Mouse (Mus musculus): ENCODE measurements around the gene Map1a. TPM values are rescaled to one million over a fixed set of nuclear protein-coding genes. Genes with fewer than 3 reads are reported as not detected.

The Map1a gene
- polyA plus RNA-seq, 1 experiment: 1.3 TPM

DNA sequence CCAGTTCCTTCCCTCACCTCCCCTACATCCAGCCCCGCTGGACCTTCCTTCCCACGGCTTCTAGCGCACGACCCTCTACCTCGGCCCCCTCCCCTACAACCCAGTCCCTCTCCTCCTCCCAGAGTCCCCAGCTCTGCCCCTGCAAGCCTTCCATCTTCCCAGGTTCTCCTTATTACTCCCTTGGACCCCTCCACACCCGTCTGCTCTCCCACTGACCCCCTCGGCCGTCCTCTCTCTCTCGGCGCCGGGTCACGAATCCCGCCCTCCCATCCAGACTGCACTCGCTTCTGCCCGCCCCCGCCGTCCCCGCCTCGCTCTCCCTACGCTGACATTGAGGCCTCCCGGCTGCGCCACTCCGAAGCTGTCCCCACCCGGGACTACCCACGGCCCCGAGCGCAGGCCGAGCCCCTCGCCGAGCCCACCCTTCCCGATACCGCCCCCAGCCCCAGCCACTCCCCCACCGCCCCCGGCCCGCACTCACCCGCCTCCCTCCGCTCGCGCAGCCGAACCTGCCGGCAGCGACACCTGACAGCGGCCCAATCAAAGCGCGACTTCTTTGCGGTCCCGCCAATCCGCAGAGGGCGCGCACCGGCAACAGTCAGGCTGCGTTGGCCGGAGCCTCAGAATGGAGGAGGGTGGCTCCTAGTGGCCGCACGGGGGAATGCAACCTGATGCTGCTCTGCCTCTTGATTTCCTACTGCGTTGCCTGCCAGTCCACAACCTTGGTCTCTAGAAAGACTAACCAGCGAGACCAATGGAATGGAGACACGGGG is 65.6 kb downstream of the Map1a start, which contains the start of gene Ppip5k1:
Ppip5k1 (minus strand) TSS at position 577 of the 773 bp plus-strand sequence.
- H3K4me1 ChIP-seq (ENCODE audit: control insufficient read depth, insufficient read depth, low read length): peaks cover 5% of the 10 kb centered on the region; the same call in 1 of the 2 replicates
- no peaks in the 10 kb centered on the region for H3K27me3 ChIP-seq (replicated peaks; ENCODE audit: control insufficient read depth, insufficient read depth, low read length)
- peak within 1 kb of the TSS; percentile 94 for H3K4me3 ChIP-seq (ENCODE audit: insufficient read depth, low read depth, low read length)
- TF ChIP-seq POLR2A (IDR thresholded peaks at IDR 0.05; ENCODE audit: low read depth, low read length): no peak
- peak; percentile 93 for TF ChIP-seq CTCF (conservative IDR thresholded peaks at IDR 0.05; ENCODE audit: insufficient read depth, insufficient read length, low read depth, low read length)
- WGBS: 2% methylated on average over 58 of the region's 58 CpGs
- peak; percentile 99 for DNase-seq
- H3K27ac ChIP-seq (ENCODE audit: insufficient read depth, low read depth, low read length): peak within 1 kb of the TSS; percentile 56
- H3K36me3 ChIP-seq (ENCODE audit: control insufficient read depth, insufficient read depth, low read length): no peaks in the 10 kb centered on the region

DNA sequence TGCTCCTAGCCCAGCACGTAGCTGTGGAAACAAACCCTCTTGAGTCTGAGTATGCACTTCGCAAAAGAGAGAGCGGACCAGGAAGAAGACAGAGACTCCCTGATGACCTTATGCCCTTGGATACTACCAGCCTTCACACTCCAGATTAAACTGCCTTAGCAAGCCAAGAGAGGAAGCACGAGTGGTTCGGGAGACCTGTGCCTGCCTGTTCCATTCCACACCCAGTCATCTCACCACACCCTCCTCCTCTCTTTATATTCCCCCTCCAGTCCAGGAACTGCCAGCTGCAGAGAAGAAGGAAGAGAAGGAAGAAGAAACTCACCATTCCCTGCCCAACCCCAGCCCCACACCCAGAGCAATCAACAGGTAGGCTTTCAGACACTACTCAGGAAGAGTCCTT is 68.1 kb downstream of the Map1a start, which contains the start of gene Ckmt1:
Ckmt1 (plus strand) TSS at position 221 of the 400 bp plus-strand sequence.
- no peaks in the 10 kb centered on the region for H3K36me3 ChIP-seq (ENCODE audit: control insufficient read depth, insufficient read depth, low read length)
- peak within 1 kb of the TSS; percentile 66 for H3K27ac ChIP-seq (ENCODE audit: insufficient read depth, low read depth, low read length)
- peaks cover 5% of the 10 kb centered on the region; the same call in 1 of the 2 replicates for H3K4me1 ChIP-seq (ENCODE audit: control insufficient read depth, insufficient read depth, low read length)
- WGBS: 38% methylated on average over 5 of the region's 5 CpGs
- H3K27me3 ChIP-seq (replicated peaks; ENCODE audit: control insufficient read depth, insufficient read depth, low read length): no peaks in the 10 kb centered on the region
- DNase-seq: peak; percentile 21
- H3K4me3 ChIP-seq (ENCODE audit: insufficient read depth, low read depth, low read length): peak within 1 kb of the TSS; percentile 54
- TF ChIP-seq POLR2A (IDR thresholded peaks at IDR 0.05; ENCODE audit: low read depth, low read length): no peak
- no peak for TF ChIP-seq CTCF (conservative IDR thresholded peaks at IDR 0.05; ENCODE audit: insufficient read depth, insufficient read length, low read depth, low read length)

DNA sequence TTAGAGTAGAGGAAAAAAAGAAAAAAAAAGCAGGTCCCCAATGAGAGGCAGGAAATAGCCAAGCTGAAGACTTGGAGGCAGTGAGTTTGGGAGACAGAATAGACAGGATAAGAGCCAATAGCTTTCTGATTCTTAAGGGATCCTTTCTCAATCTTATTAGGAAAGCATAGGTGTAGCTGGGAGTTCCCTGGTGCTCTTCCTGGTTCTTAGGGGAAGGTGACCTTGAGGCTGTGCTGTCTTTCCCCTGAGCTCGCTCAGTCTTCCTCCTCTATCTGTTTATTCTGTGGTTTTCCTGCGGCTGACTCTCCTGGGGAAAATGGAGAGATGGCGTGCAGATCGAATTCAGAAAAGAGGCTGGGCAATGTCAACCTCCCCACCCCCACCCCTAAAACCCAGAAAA is 68.6 kb downstream of the Map1a start:
- peak overlapping the region; percentile 66 for H3K27ac ChIP-seq (ENCODE audit: insufficient read depth, low read depth, low read length)
- WGBS: 2% methylated on average over 4 of the region's 4 CpGs
- TF ChIP-seq CTCF (conservative IDR thresholded peaks at IDR 0.05; ENCODE audit: insufficient read depth, insufficient read length, low read depth, low read length) (no peak), POLR2A (IDR thresholded peaks at IDR 0.05; ENCODE audit: low read depth, low read length) (no peak)
- DNase-seq: no peak
- no peaks in the 10 kb centered on the region for H3K36me3 ChIP-seq (ENCODE audit: control insufficient read depth, insufficient read depth, low read length)
- H3K27me3 ChIP-seq (replicated peaks; ENCODE audit: control insufficient read depth, insufficient read depth, low read length): no peaks in the 10 kb centered on the region
- H3K4me1 ChIP-seq (ENCODE audit: control insufficient read depth, insufficient read depth, low read length): peaks cover 5% of the 10 kb centered on the region; the same call in 1 of the 2 replicates
- peak overlapping the region; percentile 46 for H3K4me3 ChIP-seq (ENCODE audit: insufficient read depth, low read depth, low read length)

DNA sequence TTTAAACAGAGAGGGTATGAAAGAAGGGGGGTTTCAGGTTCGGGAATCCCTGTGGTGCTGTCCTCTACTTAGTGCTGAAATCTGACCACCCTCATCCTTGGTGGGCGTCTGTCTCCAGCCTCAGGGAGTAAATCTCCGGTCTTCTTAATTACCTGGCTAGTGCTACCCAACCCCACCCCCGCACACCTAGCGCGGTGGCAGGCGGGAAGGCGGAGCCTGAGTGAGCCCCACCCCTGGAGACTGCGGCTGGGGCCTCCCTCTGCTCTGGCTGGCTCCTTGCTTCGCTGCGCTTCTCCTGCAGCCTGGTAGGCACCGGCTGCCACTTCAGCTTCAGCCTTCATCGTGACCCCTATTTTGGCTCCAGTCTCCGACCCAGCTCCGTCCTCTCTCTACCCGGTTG is 69.0 kb downstream of the Map1a start:
- Histone ChIP-seq H3K4me3 (ENCODE audit: insufficient read depth, low read depth, low read length) (peak overlapping the region; percentile 54), H3K36me3 (ENCODE audit: control insufficient read depth, insufficient read depth, low read length) (no peaks in the 10 kb centered on the region), H3K27ac (ENCODE audit: insufficient read depth, low read depth, low read length) (peak overlapping the region; percentile 66), H3K4me1 (ENCODE audit: control insufficient read depth, insufficient read depth, low read length) (peaks cover 5% of the 10 kb centered on the region; the same call in 1 of the 2 replicates), H3K27me3 (replicated peaks; ENCODE audit: control insufficient read depth, insufficient read depth, low read length) (no peaks in the 10 kb centered on the region)
- TF ChIP-seq POLR2A (IDR thresholded peaks at IDR 0.05; ENCODE audit: low read depth, low read length) (no peak), CTCF (conservative IDR thresholded peaks at IDR 0.05; ENCODE audit: insufficient read depth, insufficient read length, low read depth, low read length) (no peak)
- peak; percentile 82 for DNase-seq
- WGBS: 2% methylated on average over 16 of the region's 16 CpGs

DNA sequence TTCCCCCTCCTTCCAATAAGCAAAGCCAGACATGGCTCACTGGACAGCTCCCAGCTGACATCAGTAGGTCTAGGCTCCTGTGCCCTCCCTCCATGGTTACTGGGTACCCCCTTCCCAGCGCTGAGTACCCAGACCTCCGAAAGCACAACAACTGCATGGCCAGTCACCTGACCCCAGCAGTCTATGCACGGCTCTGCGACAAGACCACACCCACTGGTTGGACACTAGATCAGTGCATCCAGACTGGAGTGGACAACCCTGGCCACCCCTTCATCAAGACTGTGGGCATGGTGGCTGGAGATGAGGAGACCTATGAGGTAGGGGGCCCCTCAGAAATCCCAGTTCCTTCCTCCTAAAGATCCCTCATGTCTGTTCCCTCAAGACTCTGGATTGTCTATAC is 70.1 kb downstream of the Map1a start:
- H3K4me3 ChIP-seq (ENCODE audit: insufficient read depth, low read depth, low read length): no peak overlapping the region
- H3K27ac ChIP-seq (ENCODE audit: insufficient read depth, low read depth, low read length): no peak overlapping the region
- TF ChIP-seq POLR2A (IDR thresholded peaks at IDR 0.05; ENCODE audit: low read depth, low read length) (no peak), CTCF (conservative IDR thresholded peaks at IDR 0.05; ENCODE audit: insufficient read depth, insufficient read length, low read depth, low read length) (no peak)
- no peaks in the 10 kb centered on the region for H3K36me3 ChIP-seq (ENCODE audit: control insufficient read depth, insufficient read depth, low read length)
- 49% methylated on average over 4 of the region's 4 CpGs for WGBS
- no peaks in the 10 kb centered on the region for H3K27me3 ChIP-seq (replicated peaks; ENCODE audit: control insufficient read depth, insufficient read depth, low read length)
- DNase-seq: no peak
- H3K4me1 ChIP-seq (ENCODE audit: control insufficient read depth, insufficient read depth, low read length): no peaks in the 10 kb centered on the region; the same call in 1 of the 2 replicates

Other genes starting within 250 kb of the Map1a start
- gene Tgm5, start 203.8 kb upstream of the Map1a start, polyA plus RNA-seq (2012; rRNA removed): 0.06 and 0.08 TPM in 2 replicates
- 0.08 and 0.15 TPM in 2 replicates for gene Tgm7, start 179.8 kb upstream of the Map1a start, polyA plus RNA-seq (2012; rRNA removed)
- 5.6 and 8.0 TPM in 2 replicates for gene Adal, start 149.2 kb upstream of the Map1a start, polyA plus RNA-seq (2012; rRNA removed)
- 9.8 and 11.6 TPM in 2 replicates for gene Lcmt2, start 148.9 kb upstream of the Map1a start, polyA plus RNA-seq (2012; rRNA removed)
- gene Tubgcp4, start 118.9 kb upstream of the Map1a start, polyA plus RNA-seq (2012; rRNA removed): 25.8 and 29.7 TPM in 2 replicates
- 4.8 and 5.8 TPM in 2 replicates for gene Zscan29, start 118.5 kb upstream of the Map1a start, polyA plus RNA-seq (2012; rRNA removed)
- 16.3 and 18.5 TPM in 2 replicates for gene Trp53bp1, start 18.2 kb upstream of the Map1a start, polyA plus RNA-seq (2012; rRNA removed)
- 41.5 and 56.7 TPM in 2 replicates for gene Ppip5k1, start 65.8 kb downstream of the Map1a start, polyA plus RNA-seq (2012; rRNA removed)
- gene Ckmt1, start 68.1 kb downstream of the Map1a start, polyA plus RNA-seq (2012; rRNA removed): 107 and 124 TPM in 2 replicates
- gene Strc, start 97.6 kb downstream of the Map1a start, polyA plus RNA-seq (2012; rRNA removed): not detected in 2 replicates
- 239 and 531 TPM in 2 replicates for gene Pdia3, start 124.2 kb downstream of the Map1a start, polyA plus RNA-seq (2012; rRNA removed)
- 1.0 and 1.7 TPM in 2 replicates for gene Catsper2, start 124.2 kb downstream of the Map1a start, polyA plus RNA-seq (2012; rRNA removed)
- 17.2 and 17.8 TPM in 2 replicates for gene Ell3, start 154.7 kb downstream of the Map1a start, polyA plus RNA-seq (2012; rRNA removed)
- 392 and 400 TPM in 2 replicates for gene Serf2, start 159.6 kb downstream of the Map1a start, polyA plus RNA-seq (2012; rRNA removed)
- gene Hypk, start 163.7 kb downstream of the Map1a start, polyA plus RNA-seq (2012; rRNA removed): 6.4 and 6.5 TPM in 2 replicates
- gene Serinc4, start 167.2 kb downstream of the Map1a start, polyA plus RNA-seq (2012; rRNA removed): 0.44 and 0.54 TPM in 2 replicates
- 3.3 and 4.9 TPM in 2 replicates for gene Mfap1b, start 184.5 kb downstream of the Map1a start, polyA plus RNA-seq (2012; rRNA removed)
- gene Mfap1a, start 217.1 kb downstream of the Map1a start, polyA plus RNA-seq (2012; rRNA removed): 3.3 and 5.6 TPM in 2 replicates
- 2.0 TPM in 2 replicates for gene Wdr76, start 217.1 kb downstream of the Map1a start, polyA plus RNA-seq (2012; rRNA removed)

Data from kidney, adult 2 months (tissue).